Mouse (Mus musculus) stomach, postnatal 0 days (tissue): Measurements from ENCODE around the gene Ugt1a10.

Experiments
- CTCF ChIP-seq: IDR thresholded peaks from 2 replicates; pipeline ENCODE4 v1.5.1; 2016; ENCODE audit warnings: antibody characterized with exemption, low read depth, mild to moderate bottlenecking, moderate library complexity
- EP300 ChIP-seq: optimal IDR thresholded peaks from 2 replicates; pipeline ENCODE3; 2016; ENCODE audit warnings: antibody characterized with exemption

DNA sequence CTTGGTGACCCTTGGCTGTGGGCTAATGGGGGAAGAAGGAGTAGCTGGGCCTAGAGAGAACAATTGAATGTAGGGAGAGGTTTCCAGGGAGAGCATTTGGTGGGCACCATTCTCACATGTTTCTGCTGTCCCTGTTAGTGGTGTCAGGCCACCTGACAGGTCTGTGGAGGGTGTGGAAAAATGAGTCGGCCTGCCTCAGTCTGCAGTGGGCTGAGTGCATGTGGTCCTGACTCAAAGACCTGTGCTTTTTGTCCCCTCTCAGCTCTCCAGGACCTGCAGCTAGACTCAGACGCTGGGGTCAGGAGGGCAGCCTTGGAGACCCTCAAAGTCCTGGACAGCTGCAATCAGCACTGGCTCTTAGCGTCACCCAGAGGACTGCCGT is 204.4 kb downstream of the Ugt1a10 start:
- TF ChIP-seq CTCF (no peak), EP300 (no peak)
